Mouse (Mus musculus): ENCODE data around the gene Gm20388.
A peak's percentile ranks its signal among the peaks of the same experiment; 100 is the strongest.

Gene Gm20388

GRCm38 (mm10) chr8:121170626-121171552 lies 1260.2 kb downstream of the Gm20388 start:
- DNase-seq (ENCODE audit: low spot score), result peak; percentile 23

- DNase-seq (ENCODE audit: low spot score), result no peak
Measured at GRCm38 (mm10) chr8:121172567-121172966, 1261.9 kb downstream of the Gm20388 start.

- no peak for DNase-seq (ENCODE audit: low spot score)
Measured at GRCm38 (mm10) chr8:121174178-121174577, 1263.5 kb downstream of the Gm20388 start.

GRCm38 (mm10) chr8:121174721-121175539 lies 1264.3 kb downstream of the Gm20388 start:
- no peak for DNase-seq (ENCODE audit: low spot score)

GRCm38 (mm10) chr8:121175540-121176090 lies 1265.0 kb downstream of the Gm20388 start:
- DNase-seq (ENCODE audit: low spot score), result no peak

- DNase-seq (ENCODE audit: low spot score), result no peak
Measured at GRCm38 (mm10) chr8:121176291-121176690, 1265.7 kb downstream of the Gm20388 start.

GRCm38 (mm10) chr8:121180474-121181284 lies 1270.0 kb downstream of the Gm20388 start:
- DNase-seq (ENCODE audit: low spot score), result no peak

GRCm38 (mm10) chr8:121181285-121181884 lies 1270.7 kb downstream of the Gm20388 start:
- no peak for DNase-seq (ENCODE audit: low spot score)

GRCm38 (mm10) chr8:121187491-121188364 lies 1277.1 kb downstream of the Gm20388 start:
- DNase-seq (ENCODE audit: low spot score), result peak; percentile 33

- no peak for DNase-seq (ENCODE audit: low spot score)
Measured at GRCm38 (mm10) chr8:121188994-121189393, 1278.4 kb downstream of the Gm20388 start.

- DNase-seq (ENCODE audit: low spot score), result no peak
Measured at GRCm38 (mm10) chr8:121192451-121192850, 1281.8 kb downstream of the Gm20388 start.

- no peak for DNase-seq (ENCODE audit: low spot score)
Measured at GRCm38 (mm10) chr8:121195970-121196369, 1285.3 kb downstream of the Gm20388 start.

- DNase-seq (ENCODE audit: low spot score), result no peak
Measured at GRCm38 (mm10) chr8:121196726-121197668, 1286.4 kb downstream of the Gm20388 start.

- DNase-seq (ENCODE audit: low spot score), result no peak
Measured at GRCm38 (mm10) chr8:121200069-121200468, 1289.4 kb downstream of the Gm20388 start.

GRCm38 (mm10) chr8:121200979-121201378 lies 1290.3 kb downstream of the Gm20388 start:
- DNase-seq (ENCODE audit: low spot score), result no peak

- no peak for DNase-seq (ENCODE audit: low spot score)
Measured at GRCm38 (mm10) chr8:121201651-121202050, 1291.0 kb downstream of the Gm20388 start.

GRCm38 (mm10) chr8:121203612-121204376 lies 1293.2 kb downstream of the Gm20388 start:
- no peak for DNase-seq (ENCODE audit: low spot score)

- no peak for DNase-seq (ENCODE audit: low spot score)
Measured at GRCm38 (mm10) chr8:121207171-121207570, 1296.5 kb downstream of the Gm20388 start.
